Comparison of ENCODE assay signal across 15 mouse cellular contexts in the genomic region with DNA sequence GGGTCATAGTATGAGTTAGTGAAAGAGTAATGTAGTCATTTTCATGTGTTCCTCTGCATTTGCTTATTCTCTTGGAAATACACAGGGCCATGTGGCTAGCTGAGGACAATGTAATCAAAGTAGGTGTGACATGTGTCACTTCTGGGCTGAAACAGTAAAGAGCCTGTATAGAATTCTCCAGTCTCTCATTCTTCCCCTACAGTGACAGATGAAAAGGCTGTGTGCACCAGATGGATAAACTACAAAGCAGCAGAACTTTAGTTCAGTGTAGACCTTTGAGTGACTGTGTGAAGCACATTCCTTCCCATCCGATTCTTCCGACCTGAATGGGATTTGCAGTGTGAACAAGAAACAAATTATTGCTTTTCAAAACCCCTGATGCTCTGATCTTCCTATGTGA.
"Had no signal": no experiment of that assay in that cellular context is flagged by ENCODE, and none has a peak within 500 bp of the region (broad histone marks: within the 10 kb centered on the region; RNA-seq: fewer than 3 reads in every experiment).

No protein-coding gene starts in this region.

- DNase-seq: lung, adult 18-20 months; lung, embryonic 14.5 days; lung, postnatal 10 days; lung, postnatal 4 days; right cerebral cortex, postnatal 14 days; thymus, adult 2 months; thymus, postnatal 25 days; thymus, postnatal 4 days had no signal

- H3K4me3 ChIP-seq: megakaryocyte, embryonic 14.5 days; midbrain, embryonic 13.5 days; neural tube, embryonic 12.5 days; stomach, embryonic 15.5 days had no signal

- H3K9me3 ChIP-seq: megakaryocyte, embryonic 14.5 days; midbrain, embryonic 13.5 days; neural tube, embryonic 12.5 days; stomach, embryonic 15.5 days had no signal

- H3K36me3 ChIP-seq: midbrain, embryonic 13.5 days; neural tube, embryonic 12.5 days; stomach, embryonic 15.5 days had no signal

- H3K27me3 ChIP-seq: midbrain, embryonic 13.5 days; neural tube, embryonic 12.5 days; stomach, embryonic 15.5 days had no signal

- H3K4me2 ChIP-seq: lung, embryonic 14.5 days; midbrain, embryonic 13.5 days; neural tube, embryonic 12.5 days; stomach, embryonic 15.5 days had no signal

- H3K4me1 ChIP-seq: megakaryocyte, embryonic 14.5 days; midbrain, embryonic 13.5 days; neural tube, embryonic 12.5 days; stomach, embryonic 15.5 days had no signal

- H3K27ac ChIP-seq: liver, embryonic 14.5 days; midbrain, embryonic 13.5 days; neural tube, embryonic 12.5 days; stomach, embryonic 15.5 days; stomach, postnatal 0 days had no signal

- H3K9ac ChIP-seq: liver, embryonic 14.5 days; lung, embryonic 14.5 days; midbrain, embryonic 13.5 days; neural tube, embryonic 12.5 days; stomach, embryonic 15.5 days had no signal

- ATAC-seq: midbrain, embryonic 13.5 days; midbrain, embryonic 16.5 days had no signal
